Mouse (Mus musculus): ENCODE measurements at regions not wholly inside any gene's neighbourhood (a gene's known extent, or its start where the extent isn't known, plus 50 kb on each side); places are given as distances from the start of the nearest gene placed in this dataset.

DNA sequence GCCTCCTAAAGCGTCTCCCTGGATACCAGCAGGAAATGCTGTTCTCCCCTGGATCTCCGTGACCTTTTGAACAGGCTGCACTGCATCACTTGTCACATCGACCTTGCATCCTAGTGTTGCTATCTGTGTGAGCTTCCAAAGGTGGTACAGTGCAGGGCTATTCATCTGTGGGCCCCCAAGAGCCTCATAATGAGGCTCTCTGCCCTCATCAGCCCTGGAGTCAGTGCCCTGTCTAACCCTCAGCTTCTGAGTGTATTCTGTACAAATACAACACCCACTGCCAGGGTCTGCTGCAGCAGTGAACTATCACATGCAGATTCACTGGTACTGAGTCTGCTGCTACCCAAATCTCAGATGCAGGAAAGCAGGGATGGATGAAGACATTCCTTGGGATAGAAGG lies 282.1 kb upstream of the Myt1l start:
- no peak for TF ChIP-seq POLR2A (IDR thresholded peaks at IDR 0.05; ENCODE audit: low read depth, low read length)
- no peak for TF ChIP-seq CTCF (conservative IDR thresholded peaks at IDR 0.05; ENCODE audit: insufficient read depth, insufficient read length, low read depth, low read length)

Measured in kidney, adult 2 months (tissue).